ENCODE assay signal across 9 mouse cellular contexts in genomic region chr13:3750756-3751155, GRCm38 (mm10). TPM values are rescaled to one million over a fixed set of nuclear protein-coding genes. Genes with fewer than 3 reads are reported as not detected.
A peak's percentile ranks its signal among the peaks of the same experiment; 100 is the strongest.
DNase-seq lines count a peak whose midpoint lies in the region; ATAC-seq and TF ChIP-seq lines count a peak whose summit lies in the region.
"Had no signal": no experiment of that assay in that cellular context is flagged by ENCODE, and none has a peak within 500 bp of the region (broad histone marks: within the 10 kb centered on the region; RNA-seq: fewer than 3 reads in every experiment).

No protein-coding gene starts in this region.

- ATAC-seq in frontal cortex, adult (ENCODE audit: low TSS enrichment): no peak

- H3K4me1 ChIP-seq in lung, adult 2 months (ENCODE audit: control insufficient read depth, insufficient read depth, low read length): peaks cover 15% of the 10 kb centered on the region

- no peak for TF ChIP-seq POLR2A in lung, adult 2 months (IDR thresholded peaks at IDR 0.05; ENCODE audit: borderline replicate concordance, extremely low read depth, low read depth, low read length)

- 18% methylated on average over 1 of the region's 1 CpGs for WGBS in lung, adult 2 months

- H3K4me3 ChIP-seq in lung, adult 2 months (replicated peaks; ENCODE audit: extremely low read depth, low read depth, low read length): no peak overlapping the region

- DNase-seq in 3T3-L1 (ENCODE audit: low read depth, low spot score): peak; percentile 70
- DNase-seq in adrenal gland, postnatal 10 days: peak; percentile 75
- peak; percentile 46 to 57 for DNase-seq in heart, postnatal 14 days
- DNase-seq in lung, adult 2 months: peak; percentile 65
- DNase-seq in retina, postnatal 1 day: no peak
- DNase-seq in cerebellum, postnatal 14 days: no peak
- DNase-seq in spleen, postnatal 4 days (ENCODE audit: low spot score in 2 of 2): no peak
- DNase-seq: cerebellum, adult 8-10 months had no signal

- TF ChIP-seq CTCF in lung, adult 2 months (IDR thresholded peaks at IDR 0.05; ENCODE audit: insufficient read depth, low read length): no peak

- intact Hi-C loops in heart, postnatal 14 days (cut with DNase I): loop anchor here (5.0 kb wide), 1 partner anchor 83 kb away; no protein-coding TSS in a partner anchor

RNA-seq across cellular contexts. Expression of gene Calml3, which starts 53.4 kb away (rescaled TPM):
- not detected for total RNA-seq in adrenal gland, postnatal 10 days (2021)
- under 1 TPM; 0.26 to 0.29 TPM for total RNA-seq in heart, postnatal 14 days (2021)
- 3.6 and 81.6 TPM in 2 replicates for polyA plus RNA-seq in lung, adult 2 months (2012; rRNA removed)

Comparison
In these comparisons a context has a peak if more than half of its experiments do, and no peak if none do; other contexts are left out.
1. DNase-seq: peak in 3T3-L1 (single experiment), adrenal gland, postnatal 10 days (single experiment), heart, postnatal 14 days (2 of 2) and lung, adult 2 months (single experiment); none in retina, postnatal 1 day (single experiment), cerebellum, postnatal 14 days (0 of 2) and spleen, postnatal 4 days (0 of 2).